Mouse (Mus musculus) bone marrow macrophage, adult 2 months (primary cell): ENCODE data around the gene Adamts9.

Experiments used
- CTCF ChIP-seq: IDR thresholded peaks from 2 replicates; pipeline ENCODE4 v1.5.1; 2012; ENCODE audit warnings: low read depth, mild to moderate bottlenecking, low read length, moderate library complexity
- POLR2A ChIP-seq: IDR thresholded peaks from 2 replicates; pipeline ENCODE4 v1.6.1; 2012; ENCODE audit warnings: mild to moderate bottlenecking, low read depth, low read length, borderline replicate concordance

- TF ChIP-seq CTCF: no peak
- no peak for TF ChIP-seq POLR2A
Measured at GRCm38 (mm10) chr6:92826561-92826960, 116.7 kb downstream of the Adamts9 start.
